Mouse (Mus musculus): ENCODE measurements at regions not wholly inside any gene's neighbourhood (a gene's known extent, or its start where the extent isn't known, plus 50 kb on each side); places are given as distances from the start of the nearest gene placed in this dataset.

DNA sequence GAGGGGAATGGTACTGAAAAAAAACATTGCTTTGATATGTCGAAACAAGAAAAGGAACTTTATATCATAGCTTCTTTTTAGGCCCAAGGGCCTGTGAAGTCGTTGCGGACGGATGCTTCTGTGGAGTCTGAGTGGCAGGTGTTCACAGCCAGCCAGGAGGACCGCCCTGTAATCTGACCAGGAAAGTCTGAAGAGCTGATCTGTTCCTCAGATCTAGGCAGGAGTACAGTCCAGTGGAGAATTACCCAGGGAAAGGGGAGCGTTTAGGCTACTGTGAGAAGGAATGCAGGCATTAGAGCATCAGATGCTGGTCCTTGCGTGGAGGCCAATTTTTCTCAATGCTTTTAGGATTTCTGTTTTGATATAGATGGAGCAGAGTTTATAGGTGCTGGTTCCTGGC lies 306.1 kb upstream of the Ddhd1 start:
- no peak for TF ChIP-seq CTCF (IDR thresholded peaks at IDR 0.05; ENCODE audit: control insufficient read depth, insufficient read depth, insufficient read length)
- no peak for TF ChIP-seq USF1 (IDR thresholded peaks at IDR 0.05; ENCODE audit: low read depth)
- TF ChIP-seq MAX (IDR thresholded peaks at IDR 0.05), result no peak
